Mouse (Mus musculus) left cerebral cortex, postnatal 4 days (tissue): ENCODE data around the gene L3mbtl3. TPM values are rescaled to one million over a fixed set of nuclear protein-coding genes. Genes with fewer than 3 reads are reported as not detected.

Source experiments
- DNase-seq: peaks from one replicate; pipeline ENCODE4 v3.0.0-alpha.2; 2022
- intact Hi-C: fragments of 180-260 bp; cut with DNase I; formaldehyde crosslinking; loops from one replicate; pipeline ENCODE4 v1.15.1; 2025
- microRNA-seq: library from miRNA; unstranded; fragments of <30 nt; microRNA quantifications from one replicate; pipeline ENCODE4 v1.2.0, GENCODE M21; 2022
- total RNA-seq, 2 experiments: library from RNA; stranded (reverse); gene quantifications; 2 replicates each; pipeline ENCODE4 v1.2.3; 2021

L3mbtl3 gene
- total RNA-seq, 2 experiments from 2014 or later, result 63.6 to 75.6 TPM

GRCm38 (mm10) chr10:26249426-26250165 lies 126.2 kb downstream of the L3mbtl3 start:
- intact Hi-C loops, result no loop called here
- no peak for DNase-seq

DNA sequence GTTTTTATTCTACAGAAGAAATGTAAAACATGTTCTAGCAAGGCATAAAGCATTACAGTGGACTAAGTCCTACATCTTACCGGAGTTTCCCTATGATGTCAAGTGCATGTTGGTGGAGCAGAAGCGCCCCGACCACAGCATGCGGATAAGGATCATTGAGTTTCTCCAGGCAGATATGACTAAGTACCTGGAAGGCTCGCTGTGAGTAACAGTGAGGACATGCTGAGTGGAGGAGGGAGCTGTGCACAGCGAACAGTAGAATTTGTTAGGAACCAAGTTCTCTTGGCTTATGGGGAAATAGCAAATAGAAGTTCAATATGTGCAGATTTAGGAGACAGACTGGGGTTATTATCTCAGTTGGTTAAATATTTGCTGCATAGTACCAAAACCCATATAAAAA lies 131.3 kb downstream of the L3mbtl3 start:
- DNase-seq, result no peak
- intact Hi-C loops, result no loop called here

DNA sequence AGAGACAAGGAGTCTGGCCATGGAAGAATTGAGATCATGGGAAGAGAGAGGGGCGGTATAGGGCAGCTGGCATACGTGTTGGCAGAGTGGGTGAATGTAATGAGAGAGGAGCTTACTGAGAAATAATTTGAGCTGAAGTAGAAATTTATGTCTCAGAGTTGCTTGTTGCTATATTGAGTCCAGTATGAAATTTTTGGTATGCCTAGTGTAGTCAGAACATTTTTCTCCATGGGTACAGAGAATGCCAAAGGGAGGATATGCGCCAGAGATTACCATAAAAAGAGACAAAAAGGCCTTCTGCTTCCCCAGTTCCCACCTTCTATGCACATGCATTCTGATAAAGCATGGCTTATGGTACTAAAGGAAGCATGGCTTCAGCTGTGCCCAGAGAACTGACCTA lies 132.6 kb downstream of the L3mbtl3 start:
- intact Hi-C loops, result no loop called here
- no peak for DNase-seq

GRCm38 (mm10) chr10:26239090-26239489 lies 136.7 kb downstream of the L3mbtl3 start:
- intact Hi-C loops, result no loop called here
- no peak for DNase-seq

GRCm38 (mm10) chr10:26238559-26238958 lies 137.2 kb downstream of the L3mbtl3 start:
- intact Hi-C loops, result no loop called here

DNA sequence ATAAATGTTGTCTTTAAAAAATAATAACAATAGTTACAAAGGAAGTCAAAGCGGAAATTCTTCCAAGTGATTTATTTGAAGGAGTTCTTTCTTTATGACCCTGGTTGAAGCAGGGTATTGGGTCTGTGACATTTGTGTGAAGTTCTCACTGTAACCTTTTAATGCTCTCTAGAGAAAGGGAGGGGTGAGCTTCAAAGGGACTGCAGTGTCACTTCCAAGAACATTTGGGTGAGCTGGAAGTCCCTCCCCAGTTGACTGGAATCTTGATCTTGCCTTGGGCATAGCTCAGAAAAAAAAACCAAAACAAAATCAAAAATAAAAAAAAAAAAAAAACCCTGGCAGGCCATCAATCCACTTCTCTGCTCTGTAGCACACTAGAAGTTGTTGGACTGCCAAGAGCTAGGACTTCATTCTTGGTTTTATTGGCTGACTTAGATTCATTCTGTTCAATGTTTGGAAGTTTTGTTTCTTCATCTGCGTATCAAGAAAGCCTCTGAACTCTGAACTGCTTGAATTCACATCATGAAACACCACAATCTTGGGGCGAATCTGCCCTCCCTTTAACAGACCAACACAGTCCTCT lies 143.6 kb downstream of the L3mbtl3 start:
- intact Hi-C loops, result no loop called here
- no peak for DNase-seq

More at GRCm38 (mm10) chr10:26238559-26238958, 137.2 kb downstream of the L3mbtl3 start:
- DNase-seq, result no peak

- DNase-seq, result no peak
- intact Hi-C loops, result no loop called here
Measured at GRCm38 (mm10) chr10:26229488-26229887, 146.3 kb downstream of the L3mbtl3 start, which contains the start of gene Samd3. Gene Samd3, plus strand, starts transcription at chr10:26229707.

- DNase-seq, result no peak
- intact Hi-C loops, result no loop called here
Measured at GRCm38 (mm10) chr10:26228187-26228586, 147.6 kb downstream of the L3mbtl3 start.

GRCm38 (mm10) chr10:26226734-26227133 lies 149.0 kb downstream of the L3mbtl3 start:
- no peak for DNase-seq
- intact Hi-C loops, result no loop called here

GRCm38 (mm10) chr10:26226241-26226640 lies 149.5 kb downstream of the L3mbtl3 start:
- no peak for DNase-seq
- intact Hi-C loops, result no loop called here

Small RNAs within 50 kb of the gene (microRNA-seq; reads per million reads assigned to microRNA genes)
- not detected for gene Gm27754

Other genes with a start within 250 kb of the L3mbtl3 start
- gene Samd3, start 146.3 kb downstream of the L3mbtl3 start, total RNA-seq, result 1 to 10 TPM; 1.0 to 1.1 TPM